Mouse (Mus musculus): ENCODE results near the gene Hoxc10. TPM values are rescaled to one million over a fixed set of nuclear protein-coding genes. Genes with fewer than 3 reads are reported as not detected.

Gene Hoxc10
- polyA plus RNA-seq, 1 experiment from 2014 or later = not detected

DNA sequence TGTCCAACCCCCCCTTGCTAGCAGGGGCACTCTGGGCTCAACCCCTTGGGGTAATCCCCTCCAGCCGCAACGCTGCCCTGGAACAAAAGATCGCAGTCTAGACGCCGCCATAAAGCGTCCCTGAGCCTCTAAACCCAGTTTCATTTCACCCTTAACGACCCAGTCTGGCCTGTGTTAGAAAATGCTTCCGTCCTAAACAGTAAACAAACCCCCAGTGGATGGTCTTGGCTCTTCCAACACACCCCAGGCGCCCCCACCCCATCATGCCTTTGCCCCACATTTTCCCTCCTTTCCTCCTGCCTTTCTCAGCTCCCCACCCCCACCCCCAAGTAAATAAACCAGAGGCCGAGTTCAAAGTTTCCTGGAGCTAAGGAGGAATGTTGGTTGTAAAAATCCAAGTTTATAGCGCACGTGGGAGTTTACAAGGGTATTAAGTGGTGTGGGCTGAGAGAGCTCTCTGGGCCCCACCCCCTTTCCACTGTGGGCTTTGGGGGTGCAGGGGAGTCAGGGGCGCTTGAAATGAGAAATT lies 6.9 kb upstream of the Hoxc10 start:
- peaks cover 92% of the 10 kb centered on the region for H3K27me3 ChIP-seq (ENCODE audit: insufficient read depth, low read length)
- no peak overlapping the region for H3K4me3 ChIP-seq (ENCODE audit: low read depth, low read length)
- H3K36me3 ChIP-seq (replicated peaks; ENCODE audit: insufficient read depth, low read length) = no peaks in the 10 kb centered on the region
- no peak overlapping the region for H3K4me2 ChIP-seq (ENCODE audit: low read depth, low read length)
- ATAC-seq (no peak), DNase-seq (no peak)
- H3K4me1 ChIP-seq (ENCODE audit: insufficient read depth) = no peaks in the 10 kb centered on the region
- no peak overlapping the region for H3K27ac ChIP-seq (ENCODE audit: low read depth)
- TF ChIP-seq EP300 (IDR thresholded peaks at IDR 0.05; ENCODE audit: low read depth) = no peak
- TF ChIP-seq CTCF (IDR thresholded peaks at IDR 0.05; ENCODE audit: low read depth) = no peak
- WGBS (ENCODE audit: insufficient replicate concordance) = 3% methylated on average over 13 of the region's 13 CpGs
- H3K9ac ChIP-seq (replicated peaks) = no peak overlapping the region
- H3K9me3 ChIP-seq (ENCODE audit: low read length) = no peaks in the 10 kb centered on the region

DNA sequence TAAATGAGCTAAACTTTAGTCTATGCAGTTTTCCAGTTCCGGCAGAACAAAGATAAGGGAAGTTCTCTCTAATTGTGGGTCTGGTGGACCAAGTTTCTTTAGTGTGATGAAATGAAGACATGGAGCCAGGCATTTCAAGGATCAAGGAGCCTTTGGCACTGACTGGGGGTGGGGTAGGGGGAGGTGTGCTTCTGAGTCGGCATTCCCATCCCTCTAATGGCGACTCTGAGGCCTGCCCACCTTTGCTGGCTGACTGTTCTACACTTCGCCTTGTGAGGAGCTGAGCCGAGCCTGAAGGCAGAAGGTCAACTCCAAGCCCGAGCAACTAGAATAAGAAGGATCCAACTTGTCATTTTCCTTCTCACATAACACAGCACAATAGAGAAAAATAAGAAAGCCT lies 4.9 kb upstream of the Hoxc10 start:
- Histone ChIP-seq H3K4me1 (ENCODE audit: insufficient read depth) (no peaks in the 10 kb centered on the region), H3K27me3 (ENCODE audit: insufficient read depth, low read length) (peaks cover 92% of the 10 kb centered on the region), H3K36me3 (replicated peaks; ENCODE audit: insufficient read depth, low read length) (no peaks in the 10 kb centered on the region), H3K9ac (replicated peaks) (no peak overlapping the region), H3K4me2 (ENCODE audit: low read depth, low read length) (no peak overlapping the region), H3K9me3 (ENCODE audit: low read length) (no peaks in the 10 kb centered on the region), H3K4me3 (ENCODE audit: low read depth, low read length) (no peak overlapping the region), H3K27ac (ENCODE audit: low read depth) (no peak overlapping the region)
- no peak for TF ChIP-seq CTCF (IDR thresholded peaks at IDR 0.05; ENCODE audit: low read depth)
- DNase-seq (no peak), ATAC-seq (no peak)
- WGBS (ENCODE audit: insufficient replicate concordance) = 11% methylated on average over 6 of the region's 6 CpGs

DNA sequence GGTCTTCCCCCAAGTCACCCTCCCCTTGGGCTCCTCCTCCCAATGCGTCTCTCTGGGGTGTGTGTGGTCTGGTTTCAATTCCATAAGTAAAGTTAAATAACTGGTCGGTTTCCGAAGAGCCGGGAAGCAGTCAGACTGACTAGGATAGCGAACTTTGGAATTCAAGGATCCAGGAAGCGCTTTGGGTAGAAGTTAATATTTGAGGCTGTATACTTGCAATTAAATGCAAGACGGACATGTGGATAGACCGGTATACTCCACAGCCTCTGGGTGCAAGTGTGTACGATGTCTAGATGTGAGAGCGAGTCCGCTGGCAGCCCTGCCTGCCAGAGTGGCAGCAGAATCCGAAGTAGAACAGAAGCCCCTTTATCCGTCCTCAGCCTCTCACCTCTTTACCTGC lies 4.1 kb upstream of the Hoxc10 start:
- Histone ChIP-seq H3K4me3 (ENCODE audit: low read depth, low read length) (no peak overlapping the region), H3K9me3 (ENCODE audit: low read length) (no peaks in the 10 kb centered on the region), H3K9ac (replicated peaks) (no peak overlapping the region), H3K36me3 (replicated peaks; ENCODE audit: insufficient read depth, low read length) (no peaks in the 10 kb centered on the region), H3K27me3 (ENCODE audit: insufficient read depth, low read length) (peaks cover 92% of the 10 kb centered on the region), H3K27ac (ENCODE audit: low read depth) (no peak overlapping the region), H3K4me1 (ENCODE audit: insufficient read depth) (no peaks in the 10 kb centered on the region), H3K4me2 (ENCODE audit: low read depth, low read length) (no peak overlapping the region)
- no peak for ATAC-seq
- 6% methylated on average over 13 of the region's 13 CpGs for WGBS (ENCODE audit: insufficient replicate concordance)
- DNase-seq = no peak
- TF ChIP-seq EP300 (IDR thresholded peaks at IDR 0.05; ENCODE audit: low read depth) (no peak), CTCF (IDR thresholded peaks at IDR 0.05; ENCODE audit: low read depth) (no peak)

- no peak for ATAC-seq
- peaks cover 92% of the 10 kb centered on the region for H3K27me3 ChIP-seq (ENCODE audit: insufficient read depth, low read length)
Observed at GRCm38 (mm10) chr15:102963259-102963658, 3.3 kb upstream of the Hoxc10 start.

DNA sequence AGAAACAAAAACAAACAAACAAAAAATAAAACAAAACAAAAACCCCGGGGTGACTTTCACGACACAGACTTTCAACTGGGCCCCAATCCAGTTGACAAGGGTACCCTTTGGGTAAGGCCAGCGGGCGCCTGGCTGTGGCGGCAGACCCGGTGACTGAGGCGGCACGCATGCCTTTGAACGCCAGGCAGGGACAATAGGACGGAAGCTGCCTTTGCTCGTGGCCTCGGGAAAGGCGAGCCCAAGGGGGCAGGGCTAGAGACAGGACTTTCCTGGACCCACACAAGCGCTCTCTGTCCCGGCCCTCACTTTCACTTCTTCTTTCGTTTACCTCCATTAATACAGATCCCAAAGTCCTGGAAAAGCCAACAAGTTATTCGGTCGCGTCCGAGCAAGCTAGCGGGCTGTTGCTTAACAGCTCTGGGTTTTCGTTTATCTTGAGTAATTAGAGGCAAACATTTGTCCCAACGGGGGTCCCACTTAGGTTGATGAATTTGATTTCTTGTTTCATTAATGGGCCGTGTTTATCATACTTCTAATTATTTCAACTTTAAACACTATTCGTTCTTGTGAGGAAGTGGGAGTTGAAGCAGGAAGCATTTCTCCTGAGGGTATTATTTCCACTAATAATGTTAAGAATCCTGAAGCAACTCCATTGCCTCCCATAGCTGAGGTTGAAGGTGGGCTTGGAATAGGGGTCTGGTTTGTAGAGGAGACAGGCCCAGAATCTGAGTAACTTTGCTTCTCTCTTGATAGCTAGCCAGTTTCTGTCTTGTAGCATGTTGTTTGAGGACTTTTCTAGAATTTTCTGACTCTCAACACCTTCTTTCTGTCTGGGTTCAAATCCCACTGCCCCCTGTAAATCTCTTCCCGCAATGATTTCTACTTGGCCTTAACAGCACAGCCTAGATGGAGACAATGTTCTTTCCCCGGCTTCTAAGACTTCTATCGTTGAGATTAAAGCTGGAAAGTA lies 2.6 kb upstream of the Hoxc10 start:
- H3K36me3 ChIP-seq (replicated peaks; ENCODE audit: insufficient read depth, low read length) = no peaks in the 10 kb centered on the region
- peaks cover 92% of the 10 kb centered on the region for H3K27me3 ChIP-seq (ENCODE audit: insufficient read depth, low read length)
- H3K27ac ChIP-seq (ENCODE audit: low read depth) = no peak overlapping the region
- no peak overlapping the region for H3K9ac ChIP-seq (replicated peaks)
- DNase-seq (no peak), ATAC-seq (no peak)
- WGBS (ENCODE audit: insufficient replicate concordance) = 3% methylated on average over 28 of the region's 28 CpGs
- no peaks in the 10 kb centered on the region for H3K4me1 ChIP-seq (ENCODE audit: insufficient read depth)
- H3K9me3 ChIP-seq (ENCODE audit: low read length) = no peaks in the 10 kb centered on the region
- H3K4me2 ChIP-seq (ENCODE audit: low read depth, low read length) = peak overlapping the region; percentile 27; the same call in 1 of the 2 replicates
- H3K4me3 ChIP-seq (ENCODE audit: low read depth, low read length) = peak overlapping the region; percentile 20
- no peak for TF ChIP-seq CTCF (IDR thresholded peaks at IDR 0.05; ENCODE audit: low read depth)
- no peak for TF ChIP-seq EP300 (IDR thresholded peaks at IDR 0.05; ENCODE audit: low read depth)

More at GRCm38 (mm10) chr15:102963259-102963658, 3.3 kb upstream of the Hoxc10 start:
- no peak overlapping the region for H3K4me3 ChIP-seq (ENCODE audit: low read depth, low read length)
- DNase-seq = no peak
- H3K9me3 ChIP-seq (ENCODE audit: low read length) = no peaks in the 10 kb centered on the region
- no peaks in the 10 kb centered on the region for H3K36me3 ChIP-seq (replicated peaks; ENCODE audit: insufficient read depth, low read length)
- H3K4me2 ChIP-seq (ENCODE audit: low read depth, low read length) = no peak overlapping the region
- TF ChIP-seq CTCF (IDR thresholded peaks at IDR 0.05; ENCODE audit: low read depth) (no peak), EP300 (IDR thresholded peaks at IDR 0.05; ENCODE audit: low read depth) (no peak)
- no peaks in the 10 kb centered on the region for H3K4me1 ChIP-seq (ENCODE audit: insufficient read depth)
- WGBS (ENCODE audit: insufficient replicate concordance) = 6% methylated on average over 8 of the region's 8 CpGs
- H3K27ac ChIP-seq (ENCODE audit: low read depth) = no peak overlapping the region
- no peak overlapping the region for H3K9ac ChIP-seq (replicated peaks)

GRCm38 (mm10) chr15:102965003-102965891 lies 1.3 kb upstream of the Hoxc10 start:
- Histone ChIP-seq H3K4me1 (ENCODE audit: insufficient read depth) (no peaks in the 10 kb centered on the region), H3K4me3 (ENCODE audit: low read depth, low read length) (no peak overlapping the region), H3K9me3 (ENCODE audit: low read length) (no peaks in the 10 kb centered on the region), H3K9ac (replicated peaks) (no peak overlapping the region), H3K27me3 (ENCODE audit: insufficient read depth, low read length) (peaks cover 96% of the 10 kb centered on the region), H3K36me3 (replicated peaks; ENCODE audit: insufficient read depth, low read length) (no peaks in the 10 kb centered on the region), H3K27ac (ENCODE audit: low read depth) (no peak overlapping the region), H3K4me2 (ENCODE audit: low read depth, low read length) (no peak overlapping the region)
- DNase-seq = no peak
- ATAC-seq = no peak
- 8% methylated on average over 26 of the region's 26 CpGs for WGBS (ENCODE audit: insufficient replicate concordance)
- TF ChIP-seq EP300 (IDR thresholded peaks at IDR 0.05; ENCODE audit: low read depth) (no peak), CTCF (IDR thresholded peaks at IDR 0.05; ENCODE audit: low read depth) (no peak)

All from liver, postnatal 0 days (tissue).